Mouse (Mus musculus) testis, postnatal 14 days (tissue): ENCODE data around the gene Rpl3.

ENCODE experiments used
- DNase-seq: peaks from one replicate; pipeline ENCODE4 v3.0.0; 2021; ENCODE audit warnings: low spot score

Gene Rpl3

DNA sequence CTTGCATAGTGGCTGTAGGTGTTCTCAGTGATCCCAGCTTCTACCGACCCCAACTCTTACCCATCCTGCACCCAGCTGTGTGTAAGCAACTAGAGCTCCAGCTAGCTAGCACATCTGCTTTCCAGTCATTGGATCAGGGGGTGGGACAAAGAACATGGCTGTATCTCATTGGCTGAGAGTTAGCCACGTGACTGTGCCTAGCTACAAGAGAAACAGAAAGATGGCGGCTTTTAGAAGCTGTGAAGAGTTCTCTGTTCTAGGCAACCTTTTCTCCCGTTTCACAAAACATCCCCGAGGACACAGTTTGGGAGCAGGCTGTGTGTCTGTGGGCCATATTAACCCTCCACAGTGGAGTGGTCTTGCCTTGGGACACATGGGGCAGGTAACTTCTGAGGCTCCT is 23.6 kb upstream of the Rpl3 start:
- DNase-seq = peak; percentile 85

DNA sequence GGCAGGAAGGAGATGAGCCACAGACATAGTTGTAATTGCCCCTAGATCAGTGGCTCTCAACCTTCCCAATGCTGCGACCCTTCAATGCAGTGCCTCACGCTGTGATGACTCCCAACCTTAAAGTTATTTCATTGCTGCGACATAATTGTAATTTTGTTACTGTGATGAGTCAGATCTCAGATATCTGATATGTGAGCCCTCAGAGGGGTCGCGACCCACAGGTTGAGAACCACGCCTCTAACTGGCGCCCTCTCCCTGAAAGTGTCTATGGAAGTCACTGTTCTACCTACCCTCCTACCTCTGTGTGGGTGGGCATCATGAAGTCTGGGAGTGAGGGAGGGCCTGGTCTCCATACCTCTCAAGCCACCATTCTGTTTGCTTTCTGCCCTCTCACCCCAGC is 22.7 kb upstream of the Rpl3 start:
- no peak for DNase-seq

DNA sequence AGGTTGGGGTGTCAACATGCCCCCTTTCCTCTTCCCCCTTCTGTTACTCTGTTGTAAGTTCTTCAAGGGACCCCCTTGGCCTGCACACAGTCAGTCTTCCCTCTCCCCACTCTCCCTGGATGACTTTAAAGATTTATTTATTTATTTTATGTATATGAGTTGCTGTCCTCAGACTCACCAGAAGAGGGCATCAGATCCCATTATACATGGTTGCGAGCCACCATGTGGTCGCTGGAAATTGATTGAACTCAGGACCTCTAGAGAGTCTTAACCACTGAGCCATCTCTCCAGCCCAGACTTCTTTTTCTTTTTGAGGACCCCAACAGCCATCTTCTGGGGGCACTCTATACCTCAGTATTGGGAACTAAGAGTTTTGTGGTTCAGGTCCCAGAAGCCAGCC is 20.8 kb upstream of the Rpl3 start:
- no peak for DNase-seq

DNA sequence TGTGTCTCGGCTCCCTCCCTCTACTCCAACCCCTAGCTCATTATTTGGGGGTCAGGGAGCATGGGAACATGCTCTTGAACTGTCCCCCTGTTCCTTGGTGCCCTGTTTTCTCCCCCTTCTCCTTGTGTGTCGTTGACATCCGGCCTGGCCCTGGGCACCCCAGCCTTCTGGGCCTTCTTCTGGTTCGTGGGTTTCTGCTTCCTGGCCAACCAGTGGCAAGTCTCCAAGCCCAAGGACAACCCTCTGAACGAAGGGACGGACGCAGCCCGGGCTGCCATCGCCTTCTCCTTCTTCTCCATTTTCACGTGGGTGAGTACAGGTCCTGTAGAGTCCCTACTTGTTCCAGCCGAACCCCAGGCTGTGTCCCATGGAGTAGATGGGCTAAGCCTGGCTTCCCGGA is 19.8 kb upstream of the Rpl3 start:
- DNase-seq = no peak

DNA sequence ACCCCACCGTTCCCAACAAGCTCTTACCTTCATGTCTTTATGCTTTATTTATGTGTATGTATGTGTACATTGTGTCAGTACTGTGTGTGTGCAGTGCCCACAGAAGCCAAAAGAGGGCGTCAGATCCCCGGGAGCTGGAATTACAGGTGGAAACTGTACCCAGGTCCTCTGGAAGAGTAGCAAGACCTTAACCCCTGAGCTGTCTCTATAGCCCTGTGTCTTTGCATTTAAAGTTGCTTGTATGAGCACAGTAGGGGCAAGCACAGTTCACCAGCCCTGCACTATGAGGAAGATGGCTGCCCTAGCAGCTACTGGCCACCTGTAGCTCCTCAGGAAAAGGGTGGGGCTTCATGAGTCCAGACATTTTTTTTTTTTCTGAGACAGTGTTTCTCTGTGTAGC is 15.9 kb upstream of the Rpl3 start:
- DNase-seq = no peak

DNA sequence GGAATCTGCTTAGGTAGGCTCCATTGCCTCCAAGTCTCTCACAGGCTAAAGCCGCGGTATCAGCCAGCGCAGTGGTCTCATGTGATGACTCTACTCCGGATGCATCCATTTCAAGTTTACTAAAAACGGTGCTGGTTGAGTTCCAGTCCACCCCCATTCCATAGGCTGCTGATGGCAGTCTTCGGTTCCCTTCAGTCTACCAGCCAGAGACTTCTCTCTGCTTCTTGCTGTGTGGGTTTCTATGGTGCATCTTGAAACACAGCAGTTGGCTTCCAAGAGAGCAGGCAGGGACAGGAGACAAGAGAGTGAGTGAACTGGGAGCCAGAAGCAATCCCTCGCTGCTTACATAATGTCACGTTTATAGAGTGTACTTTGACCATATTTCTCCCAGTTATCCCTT is 15.5 kb upstream of the Rpl3 start:
- no peak for DNase-seq

DNA sequence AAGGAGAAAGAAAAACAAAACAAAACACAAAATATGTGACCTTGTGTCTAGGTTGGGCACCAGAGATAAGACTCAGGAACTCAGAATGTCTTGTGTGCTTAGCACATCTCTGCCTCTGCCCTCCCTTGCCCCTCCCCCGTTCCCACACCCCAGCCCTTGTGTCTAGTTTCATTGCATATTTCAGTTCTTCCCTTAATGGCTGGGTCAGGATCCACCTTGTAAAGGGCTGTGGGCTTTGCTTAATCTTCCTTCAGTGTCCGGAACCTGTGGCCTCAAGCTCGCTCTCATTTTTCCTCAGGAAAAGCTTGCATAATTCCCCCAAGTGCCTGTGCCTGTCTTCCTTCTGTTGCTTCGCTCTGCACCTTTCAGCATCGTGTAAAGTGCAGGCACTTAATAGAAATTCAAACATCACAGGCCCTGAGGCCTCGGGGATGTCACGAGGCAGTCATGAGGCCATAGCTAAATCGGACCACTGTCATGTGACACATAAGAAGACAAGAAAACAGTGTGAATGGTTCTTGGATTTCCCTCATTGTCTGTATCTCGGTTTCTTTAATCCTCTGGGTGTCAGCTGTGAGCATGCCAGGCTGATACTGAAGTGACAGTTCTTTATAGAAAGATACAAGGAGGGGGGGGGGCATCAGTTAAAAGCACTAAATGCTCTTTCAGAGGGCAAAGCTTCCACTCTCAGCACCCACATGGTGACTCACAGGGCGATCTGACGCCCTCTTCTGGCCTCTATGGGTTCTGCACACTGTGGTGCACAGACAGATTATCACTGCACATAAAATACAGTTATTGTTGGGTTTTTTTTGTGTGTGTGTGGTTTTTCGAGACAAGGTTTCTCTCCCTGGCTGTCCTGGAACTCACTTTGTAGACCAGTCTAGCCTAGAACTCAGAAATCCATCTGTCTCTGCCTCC is 14.1 kb upstream of the Rpl3 start:
- no peak for DNase-seq

DNA sequence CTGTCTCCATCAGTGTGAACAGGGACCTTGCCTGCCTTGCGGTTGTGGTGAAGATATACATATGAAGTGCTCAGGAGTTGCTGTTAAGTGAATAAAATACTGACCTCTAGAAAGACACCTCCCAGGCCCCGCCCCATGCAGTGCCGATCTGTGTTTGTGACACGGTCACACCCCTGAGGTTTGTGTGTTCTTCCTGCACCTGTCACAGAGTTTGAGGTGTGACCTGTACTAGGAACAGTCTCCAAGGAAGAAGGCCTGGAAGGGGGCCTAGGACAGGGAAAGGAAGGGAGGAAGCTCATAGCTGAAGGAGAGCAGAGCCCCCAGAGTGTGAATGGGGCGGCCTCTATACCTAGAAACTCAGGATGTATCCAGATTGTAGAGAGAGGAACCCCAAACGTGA is 10.8 kb upstream of the Rpl3 start:
- DNase-seq = no peak

DNA sequence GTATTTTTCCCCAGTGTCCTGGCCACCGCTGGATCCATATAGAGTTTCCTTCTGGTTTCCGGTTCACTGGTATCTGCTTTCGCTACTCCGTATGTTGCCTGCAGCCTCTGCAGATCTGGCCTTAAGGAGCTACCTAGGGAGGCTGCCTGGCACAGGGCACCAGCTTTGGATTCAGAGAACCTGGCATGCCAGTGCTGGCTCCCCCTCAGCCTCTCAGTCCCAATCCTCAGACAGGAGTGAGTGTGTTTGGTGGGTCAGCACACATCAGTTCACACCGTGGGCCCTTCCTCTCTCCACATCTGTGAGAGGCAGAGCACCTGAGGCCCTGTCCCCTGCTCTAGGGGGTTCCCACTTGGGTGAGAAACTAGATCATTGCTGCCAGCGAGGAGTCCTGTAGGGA is 9.8 kb upstream of the Rpl3 start:
- no peak for DNase-seq

DNA sequence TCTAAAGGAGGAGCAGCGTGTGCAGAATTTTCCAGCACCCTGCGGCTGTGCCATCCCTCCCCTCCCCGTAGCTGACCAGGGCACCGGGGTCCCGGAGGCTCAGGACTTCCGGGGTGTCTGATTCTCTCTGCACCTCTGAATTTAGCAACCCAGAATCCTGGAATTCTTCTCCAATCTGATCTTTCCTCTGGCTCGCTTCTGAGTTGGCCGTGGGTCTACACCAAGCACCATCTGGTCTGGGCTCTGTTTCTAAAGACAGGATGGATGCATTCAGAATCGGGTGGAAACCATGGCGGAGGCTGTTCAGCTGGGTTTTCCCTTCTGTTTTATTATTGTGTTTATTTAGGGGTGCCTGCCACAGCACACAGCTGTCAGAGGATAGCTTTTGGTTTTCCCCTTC is 9.2 kb upstream of the Rpl3 start:
- DNase-seq = no peak

DNA sequence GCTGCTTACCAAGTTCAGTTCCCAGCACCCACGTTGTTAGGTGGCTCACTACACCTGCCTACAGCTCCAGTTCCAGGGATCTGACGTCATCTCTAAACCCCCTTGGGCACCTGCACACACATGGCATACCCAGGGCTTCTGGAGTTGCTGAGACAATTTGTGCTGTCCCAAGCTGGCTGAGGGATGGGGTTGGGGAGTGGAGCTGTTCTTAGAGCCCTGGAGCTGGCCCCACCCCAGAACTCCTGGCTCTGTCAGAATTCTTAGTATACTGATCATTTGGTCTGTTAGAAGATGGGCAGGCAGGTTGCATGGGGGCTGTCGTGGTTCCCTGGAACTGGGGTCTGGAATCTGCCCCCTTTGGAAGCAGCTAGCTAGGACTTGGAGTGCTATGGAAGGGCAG is 8.5 kb upstream of the Rpl3 start:
- no peak for DNase-seq

DNA sequence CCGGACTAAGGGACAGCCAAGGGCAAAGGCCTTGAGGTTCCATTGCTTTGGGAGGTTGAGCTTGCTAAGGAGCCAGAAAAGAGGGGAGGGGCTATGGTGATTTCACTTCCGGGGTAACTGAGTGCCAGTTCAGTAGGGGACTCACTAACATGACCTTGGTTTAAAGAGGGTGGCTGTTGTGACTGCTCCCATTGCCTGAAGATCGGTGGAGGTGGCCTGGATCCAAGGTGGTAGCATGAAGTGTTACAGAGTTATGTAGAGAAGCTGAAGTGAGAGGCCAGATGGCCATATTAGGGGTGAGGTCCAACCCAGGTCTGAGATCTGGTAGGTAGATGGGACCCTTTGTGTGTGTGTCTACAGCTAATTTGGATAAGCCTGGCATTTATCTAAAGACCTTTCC is 7.8 kb upstream of the Rpl3 start:
- DNase-seq = no peak

DNA sequence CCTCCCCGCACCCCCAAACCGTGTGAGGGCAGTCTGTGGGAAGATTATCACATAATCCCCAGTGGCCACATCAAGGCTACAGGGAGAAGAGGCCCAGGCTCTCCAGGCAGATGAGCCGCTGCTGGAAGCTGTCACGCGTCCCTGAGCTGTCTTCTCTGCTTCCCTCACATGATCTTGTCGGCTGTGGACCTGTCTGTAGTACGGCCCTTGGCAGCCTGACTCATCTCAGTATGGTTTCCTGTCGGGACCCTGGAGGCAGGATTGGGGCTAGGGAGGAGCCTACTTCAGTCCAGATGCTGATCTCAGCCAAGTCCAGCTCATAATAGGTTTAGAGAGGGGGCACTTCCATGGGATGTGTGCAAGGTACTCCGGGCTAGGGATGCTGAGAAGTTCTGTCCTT is 7.1 kb upstream of the Rpl3 start:
- no peak for DNase-seq

DNA sequence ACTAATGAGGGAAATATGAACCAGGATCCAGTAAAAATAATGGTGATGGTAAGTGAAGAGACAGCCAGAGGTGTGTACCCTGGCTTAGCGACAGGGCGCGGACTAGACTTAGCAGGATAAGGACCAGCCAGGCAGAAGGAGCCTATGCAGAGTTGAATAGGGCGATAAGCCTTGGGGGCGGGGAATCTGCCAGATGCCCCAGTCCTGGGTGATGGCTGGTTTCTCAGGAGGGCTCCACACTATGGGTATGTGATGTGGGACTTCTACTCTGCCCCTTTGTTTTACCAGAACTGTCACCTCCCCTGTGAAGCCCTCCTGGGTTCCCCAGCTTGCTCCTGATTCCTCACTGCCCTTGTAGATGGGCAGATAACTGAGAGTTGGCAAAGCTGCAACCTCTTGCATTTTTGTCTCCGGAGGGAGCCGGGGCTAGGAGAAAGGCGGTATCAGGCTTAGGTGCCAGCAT is 6.4 kb upstream of the Rpl3 start:
- no peak for DNase-seq

DNA sequence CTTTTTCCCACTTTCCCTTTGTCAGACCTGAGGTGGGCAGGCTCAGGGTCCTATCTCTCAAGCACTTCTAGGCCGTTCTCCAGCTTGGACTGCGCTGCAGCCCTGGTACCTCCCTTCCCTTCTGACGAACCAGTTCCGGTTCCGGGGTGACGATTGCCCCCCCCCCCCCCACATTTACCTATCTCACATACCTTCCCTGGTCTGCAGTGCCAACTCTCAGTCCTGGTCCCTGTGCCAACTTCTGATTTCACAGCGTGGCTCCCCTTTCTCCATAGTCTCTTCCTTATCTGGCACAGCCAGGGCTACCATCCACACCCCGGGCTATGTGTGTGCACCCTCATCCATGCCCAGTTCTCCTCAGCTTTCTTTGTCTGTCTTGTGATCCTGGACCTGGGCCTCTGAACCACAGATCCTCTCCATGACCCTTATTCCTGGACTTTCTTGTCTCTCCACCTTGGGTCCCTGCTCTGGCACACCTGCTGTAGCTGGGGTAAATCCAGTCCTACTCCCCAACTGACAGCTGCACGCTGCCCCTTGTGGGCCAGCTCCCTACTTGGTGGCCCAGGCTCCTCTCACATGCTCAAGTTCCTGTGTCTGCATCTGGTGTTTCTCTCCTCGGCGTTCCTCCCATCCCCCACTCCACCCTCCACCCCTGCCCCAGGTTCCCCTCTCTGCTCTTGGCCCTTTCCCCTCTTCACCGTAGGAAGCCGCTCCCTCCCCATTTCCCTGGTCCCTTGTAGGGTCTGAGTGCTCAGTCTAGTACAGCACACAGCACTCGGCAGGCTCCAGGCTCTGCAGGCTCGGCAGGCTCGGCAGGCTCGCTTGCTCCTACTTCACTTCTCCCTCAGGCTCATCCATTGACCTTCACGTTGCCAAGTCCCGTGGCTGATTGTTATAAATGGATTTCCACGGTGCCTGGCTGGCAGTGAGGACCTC is 5.5 kb upstream of the Rpl3 start:
- DNase-seq = no peak

DNA sequence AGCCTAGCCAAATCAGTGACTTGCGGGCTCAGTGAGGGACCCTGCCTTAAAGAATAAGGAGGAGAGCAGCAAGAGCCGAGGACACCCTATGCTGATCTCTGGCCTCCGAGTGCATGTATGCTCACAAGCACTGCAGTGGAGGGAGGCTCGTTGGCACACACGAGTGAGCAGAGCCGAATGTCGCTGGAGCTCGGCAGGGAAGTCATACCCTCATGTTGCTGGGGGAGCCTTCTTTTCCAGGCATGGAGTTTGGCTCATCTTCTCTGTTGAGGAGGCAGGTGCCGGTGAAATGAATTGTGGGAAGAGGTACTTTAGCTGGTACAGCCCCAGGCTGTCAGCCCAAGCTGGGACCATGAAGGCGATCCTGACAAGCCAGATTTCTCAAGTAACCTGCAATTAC is 4.7 kb upstream of the Rpl3 start:
- no peak for DNase-seq

DNA sequence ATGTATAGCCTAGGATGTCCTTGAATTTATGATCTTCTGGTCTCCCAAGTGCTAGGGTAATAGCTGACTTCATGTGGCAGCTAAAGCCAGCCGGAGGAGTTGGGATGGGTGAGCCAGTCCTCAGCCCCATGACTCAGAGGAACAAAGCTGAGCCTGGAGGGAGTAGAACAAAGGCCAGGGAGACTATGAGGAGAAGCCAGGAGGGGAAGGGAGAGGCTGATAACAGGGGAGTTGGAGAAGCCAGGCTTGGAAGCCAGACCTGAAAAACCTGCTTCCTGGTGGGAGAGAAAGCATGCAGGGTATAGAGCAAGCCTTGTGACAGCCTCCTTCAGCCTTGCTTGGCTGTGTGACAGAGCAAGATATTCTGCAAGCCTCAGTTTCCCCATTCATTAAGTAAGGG is 3.9 kb upstream of the Rpl3 start:
- DNase-seq = no peak

DNA sequence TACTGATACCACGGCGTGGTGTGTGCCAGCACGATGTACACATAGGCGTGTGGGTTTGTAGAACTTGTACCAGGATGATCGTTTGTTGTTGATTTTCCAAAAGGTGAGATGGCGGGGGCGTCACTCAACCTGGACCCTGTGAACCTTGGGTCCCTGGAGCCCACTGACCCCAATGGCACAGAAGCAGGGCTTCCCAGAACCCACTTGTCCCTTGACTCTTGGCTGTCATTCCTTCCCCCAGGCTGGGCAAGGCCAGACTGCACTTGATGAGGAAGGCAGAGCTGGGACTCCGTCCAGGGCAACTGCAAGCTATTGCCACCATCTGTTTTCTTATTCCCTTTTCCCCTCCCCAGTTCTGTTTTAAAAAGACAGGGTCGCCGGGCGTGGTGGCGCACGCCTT is 2.5 kb upstream of the Rpl3 start:
- DNase-seq = no peak

DNA sequence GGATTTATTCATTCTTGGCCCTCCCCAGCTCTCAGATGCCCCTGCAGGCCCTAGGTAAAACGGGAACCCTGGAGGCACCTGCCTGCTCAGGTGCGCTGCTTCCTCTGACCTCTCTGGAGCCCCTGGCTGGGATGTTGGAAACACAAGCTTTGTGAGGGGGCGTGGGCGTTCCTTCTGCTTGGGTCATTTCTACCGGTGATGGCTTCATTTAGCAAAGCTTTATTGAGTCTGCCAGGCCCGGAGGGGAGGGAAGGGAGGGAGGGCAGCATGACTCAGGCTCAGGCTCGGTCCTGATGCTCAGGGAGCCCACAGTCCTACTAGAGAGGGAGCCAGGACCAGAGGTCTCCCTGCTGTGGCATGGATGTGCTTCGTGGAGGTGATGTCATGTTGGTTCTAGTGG is 931 bp upstream of the Rpl3 start:
- DNase-seq = no peak

DNA sequence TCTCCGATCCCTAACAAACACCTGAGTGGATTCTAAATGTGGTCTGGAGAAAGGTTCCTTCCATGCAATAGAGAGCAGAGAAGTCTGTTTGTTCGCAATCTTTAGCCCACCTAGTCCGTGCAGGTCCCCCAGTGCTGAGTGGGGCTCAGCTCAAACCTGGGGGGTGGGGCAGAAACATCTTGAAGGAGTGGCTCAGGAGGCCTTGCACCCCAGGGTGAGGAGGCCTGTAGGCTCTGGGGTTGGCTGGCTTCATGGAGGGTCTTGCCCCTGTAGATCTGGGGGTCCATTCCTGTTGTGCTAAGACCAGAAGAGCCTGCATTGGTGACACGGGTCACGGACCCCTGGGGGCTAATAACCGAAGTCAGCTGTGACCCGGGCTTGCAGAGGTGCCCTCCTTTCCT is 373 bp upstream of the Rpl3 start:
- DNase-seq = no peak

DNA sequence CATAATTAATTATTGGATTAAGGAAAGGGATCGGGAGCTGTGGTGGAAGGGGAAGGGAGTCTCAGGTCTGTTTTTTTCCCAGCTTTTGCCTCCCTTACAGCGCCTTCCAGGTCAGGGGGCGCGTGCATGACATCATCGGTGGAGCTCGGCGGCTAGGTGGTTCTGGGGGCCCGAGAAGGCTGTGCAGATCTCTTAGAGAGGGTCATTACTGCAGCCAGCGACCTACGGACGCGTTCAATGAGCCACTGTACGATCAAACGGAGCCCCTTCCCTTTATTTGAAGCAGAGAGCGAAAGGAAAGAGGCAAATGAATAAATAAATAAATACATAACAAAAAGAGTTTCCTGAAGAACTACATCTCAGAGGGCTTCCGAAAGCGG is 937 bp downstream of the Rpl3 start:
- no peak for DNase-seq

DNA sequence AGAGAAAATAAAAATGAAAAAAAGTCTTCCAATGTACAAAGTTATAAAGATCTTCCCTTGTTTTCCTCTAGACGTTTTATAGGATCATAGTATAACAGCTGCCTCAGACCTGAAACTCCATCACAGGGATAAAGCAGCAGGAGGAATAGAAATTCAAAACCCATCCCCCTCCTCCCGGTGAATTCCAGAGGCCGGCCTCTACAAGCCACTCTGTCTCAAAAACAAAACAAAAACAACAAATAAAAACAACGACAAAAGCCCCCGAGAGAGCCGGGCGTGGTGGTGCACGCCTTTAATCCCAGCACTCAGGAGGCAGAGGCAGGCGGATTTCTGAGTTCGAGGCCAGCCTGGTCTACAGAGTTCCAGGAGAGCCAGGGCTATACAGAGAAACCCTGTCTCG is 1.5 kb downstream of the Rpl3 start:
- DNase-seq = no peak

DNA sequence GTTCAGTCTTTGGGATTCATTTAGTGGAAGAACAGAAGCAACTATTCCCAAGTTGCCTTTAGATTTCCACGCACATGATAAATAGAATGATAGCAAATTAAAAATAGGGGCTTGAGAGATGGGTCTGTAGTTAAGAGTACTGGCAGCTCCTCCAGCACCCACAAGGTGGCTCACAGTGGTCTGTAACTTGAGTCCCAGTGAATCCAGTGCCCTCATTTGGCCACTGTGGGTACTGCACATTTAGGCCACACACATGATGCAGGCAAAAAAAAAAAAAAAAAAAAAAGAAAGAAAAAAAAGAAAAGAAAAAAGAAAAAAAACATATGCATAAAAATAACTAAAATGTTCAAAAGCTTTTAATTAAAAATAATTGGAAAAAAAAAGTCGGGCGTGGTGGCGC is 3.0 kb downstream of the Rpl3 start:
- peak; percentile 81 for DNase-seq
